Mouse (Mus musculus): Measurements from ENCODE around the gene Opcml. TPM values are rescaled to one million over a fixed set of nuclear protein-coding genes. Genes with fewer than 3 reads are reported as not detected.

The Opcml gene
- polyA plus RNA-seq, 1 experiment = not detected

DNA sequence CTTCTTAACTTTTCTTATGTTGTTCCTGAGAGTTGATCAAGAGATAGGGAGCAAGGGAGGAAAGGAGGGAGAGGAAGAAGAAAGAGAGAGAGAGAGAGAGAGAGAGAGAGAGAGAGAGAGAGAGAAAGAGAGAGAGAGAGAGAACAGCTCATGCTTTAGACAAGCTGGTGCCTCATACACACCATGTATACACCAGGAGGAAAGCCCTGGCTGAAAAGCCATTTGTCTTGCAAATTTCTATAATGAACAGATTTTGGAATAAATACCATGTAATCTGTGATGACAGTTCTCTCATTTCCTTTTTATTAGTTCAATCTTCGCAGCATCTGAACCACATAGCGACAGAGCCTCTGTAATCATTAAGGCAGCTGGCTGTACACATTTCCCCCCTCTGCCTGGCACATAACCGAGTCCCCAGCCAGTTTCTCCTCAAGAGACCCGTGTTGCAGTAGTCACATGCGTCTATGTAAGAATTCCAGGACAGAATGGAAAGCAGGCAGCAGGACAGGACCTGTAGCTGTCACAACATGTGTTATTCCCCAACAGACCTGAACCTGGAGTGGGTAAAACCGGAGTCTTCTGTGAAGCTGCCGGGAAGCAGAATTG lies 238.3 kb downstream of the Opcml start:
- no peak overlapping the region for H3K4me2 ChIP-seq (ENCODE audit: low read depth)
- no peaks in the 10 kb centered on the region for H3K27me3 ChIP-seq (ENCODE audit: control insufficient read depth, insufficient read depth, insufficient read length)
- H3ac ChIP-seq (ENCODE audit: control insufficient read depth, insufficient read length) = no peak overlapping the region
- no peak for TF ChIP-seq CEBPB (IDR thresholded peaks at IDR 0.05; ENCODE audit: insufficient read depth, poor library complexity, severe bottlenecking)
- TF ChIP-seq MAX (IDR thresholded peaks at IDR 0.05; ENCODE audit: low read depth) = no peak
- no peak for TF ChIP-seq E2F4 (IDR thresholded peaks at IDR 0.05; ENCODE audit: insufficient read depth)
- TF ChIP-seq MYOG (IDR thresholded peaks at IDR 0.05; ENCODE audit: control insufficient read depth in 1 of 3, insufficient read depth in 1 of 3, insufficient read length in 2 of 3, low read depth in 2 of 3) = no peak
- no peak for TF ChIP-seq MYOD1 (IDR thresholded peaks at IDR 0.05; ENCODE audit: control insufficient read depth in 1 of 3, insufficient read length in 2 of 3, low read depth in 2 of 3)
- no peak for TF ChIP-seq REST (IDR thresholded peaks at IDR 0.05; ENCODE audit: insufficient read depth, insufficient read length)
- no peak for TF ChIP-seq SRF (IDR thresholded peaks at IDR 0.05; ENCODE audit: control insufficient read depth, insufficient read length, low read depth)
- TF ChIP-seq TCF3 (IDR thresholded peaks at IDR 0.05; ENCODE audit: insufficient read length, low read depth) = no peak
- no peak for TF ChIP-seq POLR2A (IDR thresholded peaks at IDR 0.05; ENCODE audit: insufficient read length, low read depth)
- TF ChIP-seq TCF12 (IDR thresholded peaks at IDR 0.05; ENCODE audit: insufficient read depth, poor library complexity, severe bottlenecking) = no peak
- TF ChIP-seq USF1 (IDR thresholded peaks at IDR 0.05; ENCODE audit: low read depth) = no peak
- no peak for TF ChIP-seq POLR2AphosphoS2 (IDR thresholded peaks at IDR 0.05; ENCODE audit: insufficient read length, low read depth)
- H3K79me2 ChIP-seq (ENCODE audit: control insufficient read depth, insufficient read depth) = no peaks in the 10 kb centered on the region
- H3K36me3 ChIP-seq (ENCODE audit: control insufficient read depth, insufficient read depth) = no peaks in the 10 kb centered on the region
- H3K4me3 ChIP-seq = no peak overlapping the region

DNA sequence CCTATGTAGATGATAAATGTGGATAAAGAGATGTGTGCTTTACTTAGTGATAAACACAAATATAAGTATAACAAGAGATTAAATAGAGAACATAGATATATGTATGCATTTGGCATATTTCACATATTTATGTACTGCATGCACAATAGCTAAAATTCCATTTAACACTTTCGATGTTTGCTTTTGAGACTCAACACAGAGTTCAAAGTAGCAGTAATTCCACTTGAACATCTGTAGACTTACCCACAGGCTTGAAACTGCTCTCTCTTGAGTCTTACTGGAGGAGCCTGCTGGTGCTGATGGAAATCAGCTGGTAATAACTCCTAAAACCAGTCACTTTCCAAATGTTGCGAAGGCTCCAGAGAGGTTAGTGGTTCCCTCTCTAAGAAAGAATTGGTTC lies 258.6 kb downstream of the Opcml start:
- no peaks in the 10 kb centered on the region for H3K79me2 ChIP-seq (ENCODE audit: control insufficient read depth, insufficient read depth)
- no peak overlapping the region for H3K4me2 ChIP-seq (ENCODE audit: low read depth)
- no peaks in the 10 kb centered on the region for H3K27me3 ChIP-seq (ENCODE audit: control insufficient read depth, insufficient read depth, insufficient read length)
- H3K36me3 ChIP-seq (ENCODE audit: control insufficient read depth, insufficient read depth) = no peaks in the 10 kb centered on the region
- TF ChIP-seq MYOG (IDR thresholded peaks at IDR 0.05; ENCODE audit: control insufficient read depth in 1 of 3, insufficient read depth in 1 of 3, insufficient read length in 2 of 3, low read depth in 2 of 3) = no peak
- TF ChIP-seq REST (IDR thresholded peaks at IDR 0.05; ENCODE audit: insufficient read depth, insufficient read length) = no peak
- TF ChIP-seq E2F4 (IDR thresholded peaks at IDR 0.05; ENCODE audit: insufficient read depth) = no peak
- no peak for TF ChIP-seq TCF3 (IDR thresholded peaks at IDR 0.05; ENCODE audit: insufficient read length, low read depth)
- no peak for TF ChIP-seq CEBPB (IDR thresholded peaks at IDR 0.05; ENCODE audit: insufficient read depth, poor library complexity, severe bottlenecking)
- TF ChIP-seq MYOD1 (IDR thresholded peaks at IDR 0.05; ENCODE audit: control insufficient read depth in 1 of 3, insufficient read length in 2 of 3, low read depth in 2 of 3) = no peak
- no peak for TF ChIP-seq TCF12 (IDR thresholded peaks at IDR 0.05; ENCODE audit: insufficient read depth, poor library complexity, severe bottlenecking)
- TF ChIP-seq USF1 (IDR thresholded peaks at IDR 0.05; ENCODE audit: low read depth) = no peak
- no peak for TF ChIP-seq SRF (IDR thresholded peaks at IDR 0.05; ENCODE audit: control insufficient read depth, insufficient read length, low read depth)
- TF ChIP-seq POLR2AphosphoS2 (IDR thresholded peaks at IDR 0.05; ENCODE audit: insufficient read length, low read depth) = no peak
- no peak for TF ChIP-seq POLR2A (IDR thresholded peaks at IDR 0.05; ENCODE audit: insufficient read length, low read depth)
- TF ChIP-seq MAX (IDR thresholded peaks at IDR 0.05; ENCODE audit: low read depth) = no peak
- no peak overlapping the region for H3ac ChIP-seq (ENCODE audit: control insufficient read depth, insufficient read length)
- no peak overlapping the region for H3K4me3 ChIP-seq

DNA sequence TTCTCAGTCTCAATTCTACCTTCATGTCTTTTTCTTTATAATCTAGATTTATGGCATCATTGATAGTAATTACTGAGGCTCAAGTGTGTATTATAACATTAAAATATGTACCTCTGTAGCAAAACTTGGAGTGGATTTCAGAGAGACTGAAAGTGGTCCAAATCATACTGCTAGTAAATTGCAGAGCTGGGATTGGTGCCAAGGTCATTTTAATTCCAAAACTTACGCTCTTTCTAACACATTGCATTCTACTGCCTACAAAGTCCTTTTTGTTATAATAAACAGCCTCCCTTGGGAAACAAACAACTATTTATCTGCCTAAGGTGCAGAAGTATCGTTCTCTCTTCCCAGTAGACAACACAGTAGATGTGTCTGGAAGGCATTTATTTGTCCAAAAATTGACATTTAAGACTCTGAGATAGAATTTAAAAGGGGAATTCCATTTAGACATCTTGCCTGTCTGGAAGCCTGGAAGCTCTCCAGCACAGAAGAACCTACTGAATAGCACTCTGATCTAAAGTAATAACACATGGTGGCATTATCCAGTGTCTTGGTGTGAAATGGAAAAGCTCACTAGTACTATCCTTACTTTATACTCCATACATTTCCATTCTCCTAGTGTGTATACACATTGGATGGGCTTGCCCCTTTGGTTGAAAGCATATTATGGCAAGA lies 266.7 kb downstream of the Opcml start:
- Histone ChIP-seq H3K79me2 (ENCODE audit: control insufficient read depth, insufficient read depth) (no peaks in the 10 kb centered on the region), H3K4me2 (ENCODE audit: low read depth) (no peak overlapping the region), H3K4me3 (no peak overlapping the region), H3ac (ENCODE audit: control insufficient read depth, insufficient read length) (no peak overlapping the region), H3K36me3 (ENCODE audit: control insufficient read depth, insufficient read depth) (no peaks in the 10 kb centered on the region), H3K27me3 (ENCODE audit: control insufficient read depth, insufficient read depth, insufficient read length) (no peaks in the 10 kb centered on the region)
- TF ChIP-seq CEBPB (IDR thresholded peaks at IDR 0.05; ENCODE audit: insufficient read depth, poor library complexity, severe bottlenecking) (no peak), E2F4 (IDR thresholded peaks at IDR 0.05; ENCODE audit: insufficient read depth) (no peak), POLR2A (IDR thresholded peaks at IDR 0.05; ENCODE audit: insufficient read length, low read depth) (no peak), TCF12 (IDR thresholded peaks at IDR 0.05; ENCODE audit: insufficient read depth, poor library complexity, severe bottlenecking) (no peak), MYOG (IDR thresholded peaks at IDR 0.05; ENCODE audit: control insufficient read depth in 1 of 3, insufficient read depth in 1 of 3, insufficient read length in 2 of 3, low read depth in 2 of 3) (no peak), MYOD1 (IDR thresholded peaks at IDR 0.05; ENCODE audit: control insufficient read depth in 1 of 3, insufficient read length in 2 of 3, low read depth in 2 of 3) (no peak)

DNA sequence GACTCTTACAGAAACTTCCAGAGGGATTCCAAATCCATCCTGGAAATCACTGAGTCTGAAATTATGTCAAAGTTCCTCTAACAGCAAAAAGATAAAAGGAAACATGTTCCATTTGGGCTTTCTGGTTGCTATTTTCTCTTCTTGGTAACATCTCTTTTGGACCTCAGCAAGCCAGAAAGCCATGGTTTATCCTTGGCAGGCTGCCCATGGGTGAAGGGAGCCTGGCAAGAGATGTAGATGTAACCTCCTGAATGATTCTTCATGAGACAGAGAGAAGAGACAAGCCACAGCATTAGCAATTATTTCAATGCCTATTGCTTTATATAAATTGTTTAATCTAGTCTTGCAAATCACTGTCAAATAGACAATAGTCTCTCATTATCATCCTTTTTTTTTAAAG lies 274.6 kb downstream of the Opcml start:
- TF ChIP-seq MYOD1 (IDR thresholded peaks at IDR 0.05; ENCODE audit: control insufficient read depth in 1 of 3, insufficient read length in 2 of 3, low read depth in 2 of 3) = no peak
- no peak for TF ChIP-seq USF1 (IDR thresholded peaks at IDR 0.05; ENCODE audit: low read depth)
- no peak overlapping the region for H3ac ChIP-seq (ENCODE audit: control insufficient read depth, insufficient read length)
- no peaks in the 10 kb centered on the region for H3K79me2 ChIP-seq (ENCODE audit: control insufficient read depth, insufficient read depth)
- H3K36me3 ChIP-seq (ENCODE audit: control insufficient read depth, insufficient read depth) = no peaks in the 10 kb centered on the region
- H3K27me3 ChIP-seq (ENCODE audit: control insufficient read depth, insufficient read depth, insufficient read length) = no peaks in the 10 kb centered on the region
- H3K4me3 ChIP-seq = no peak overlapping the region
- H3K4me2 ChIP-seq (ENCODE audit: low read depth) = no peak overlapping the region

DNA sequence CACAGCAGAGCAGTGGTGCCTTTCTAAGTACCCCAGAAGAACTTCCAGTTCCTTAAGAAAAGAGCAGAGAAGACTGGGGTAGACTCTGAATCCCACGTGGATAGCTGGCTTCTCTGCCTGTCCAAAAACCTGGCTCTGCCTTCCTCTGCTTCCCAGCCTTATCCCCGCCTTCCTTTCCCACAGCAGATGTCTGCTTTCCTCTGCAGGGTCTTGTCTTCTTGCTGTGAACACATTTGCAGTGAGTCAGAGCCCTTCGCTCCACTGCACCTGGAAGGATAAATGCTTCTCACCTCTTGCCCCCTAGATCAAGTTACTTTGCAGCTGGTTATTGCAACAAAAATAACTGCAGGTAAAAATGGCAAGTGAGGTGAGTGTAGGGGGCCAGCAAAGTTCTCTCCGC lies 290.1 kb downstream of the Opcml start:
- no peak overlapping the region for H3K4me2 ChIP-seq (ENCODE audit: low read depth)
- no peaks in the 10 kb centered on the region for H3K27me3 ChIP-seq (ENCODE audit: control insufficient read depth, insufficient read depth, insufficient read length)
- no peak overlapping the region for H3K4me3 ChIP-seq
- H3K79me2 ChIP-seq (ENCODE audit: control insufficient read depth, insufficient read depth) = no peaks in the 10 kb centered on the region
- no peak for TF ChIP-seq USF1 (IDR thresholded peaks at IDR 0.05; ENCODE audit: low read depth)
- no peak for TF ChIP-seq CEBPB (IDR thresholded peaks at IDR 0.05; ENCODE audit: insufficient read depth, poor library complexity, severe bottlenecking)
- no peak for TF ChIP-seq MYOD1 (IDR thresholded peaks at IDR 0.05; ENCODE audit: control insufficient read depth in 1 of 3, insufficient read length in 2 of 3, low read depth in 2 of 3)
- no peak for TF ChIP-seq TCF3 (IDR thresholded peaks at IDR 0.05; ENCODE audit: insufficient read length, low read depth)
- no peak for TF ChIP-seq SRF (IDR thresholded peaks at IDR 0.05; ENCODE audit: control insufficient read depth, insufficient read length, low read depth)
- TF ChIP-seq REST (IDR thresholded peaks at IDR 0.05; ENCODE audit: insufficient read depth, insufficient read length) = no peak
- no peak for TF ChIP-seq TCF12 (IDR thresholded peaks at IDR 0.05; ENCODE audit: insufficient read depth, poor library complexity, severe bottlenecking)
- no peak for TF ChIP-seq POLR2A (IDR thresholded peaks at IDR 0.05; ENCODE audit: insufficient read length, low read depth)
- TF ChIP-seq POLR2AphosphoS2 (IDR thresholded peaks at IDR 0.05; ENCODE audit: insufficient read length, low read depth) = no peak
- TF ChIP-seq MYOG (IDR thresholded peaks at IDR 0.05; ENCODE audit: control insufficient read depth in 1 of 3, insufficient read depth in 1 of 3, insufficient read length in 2 of 3, low read depth in 2 of 3) = no peak
- TF ChIP-seq E2F4 (IDR thresholded peaks at IDR 0.05; ENCODE audit: insufficient read depth) = no peak
- TF ChIP-seq MAX (IDR thresholded peaks at IDR 0.05; ENCODE audit: low read depth) = no peak
- H3K36me3 ChIP-seq (ENCODE audit: control insufficient read depth, insufficient read depth) = no peaks in the 10 kb centered on the region
- no peak overlapping the region for H3ac ChIP-seq (ENCODE audit: control insufficient read depth, insufficient read length)
